Mouse (Mus musculus): ENCODE results near the gene Alx3. TPM values are rescaled to one million over a fixed set of nuclear protein-coding genes. Genes with fewer than 3 reads are reported as not detected.
A peak's percentile ranks its signal among the peaks of the same experiment; 100 is the strongest.

Gene Alx3
- polyA plus RNA-seq, 1 experiment from 2014 or later, result 0.29 TPM

DNA sequence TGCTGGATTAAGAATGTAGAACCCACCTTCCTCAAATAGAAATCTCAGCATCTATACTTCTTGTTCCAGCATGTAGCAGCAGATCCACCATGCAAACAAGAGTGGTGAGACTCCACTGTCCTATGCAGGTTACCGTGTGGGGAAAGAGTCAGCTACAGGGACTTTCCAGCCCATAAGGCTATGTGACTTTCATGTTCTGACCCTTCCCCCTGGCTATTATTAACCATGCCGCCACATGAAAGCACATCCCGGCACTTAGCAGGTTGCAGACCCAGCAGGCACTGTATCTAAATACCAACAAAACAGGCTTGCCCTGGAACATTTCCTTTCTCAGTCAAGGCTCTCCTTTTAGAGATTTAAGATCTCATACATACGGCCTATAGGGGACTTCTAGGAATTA lies 16.6 kb downstream of the Alx3 start:
- Histone ChIP-seq H3K27ac (ENCODE audit: low read depth, low read length) (no peak overlapping the region), H3K36me3 (ENCODE audit: control insufficient read depth, insufficient read depth, low read length) (peaks cover 39% of the 10 kb centered on the region), H3K9me3 (ENCODE audit: control insufficient read depth, low read length) (no peaks in the 10 kb centered on the region), H3K4me3 (ENCODE audit: low read length) (no peak overlapping the region), H3K27me3 (replicated peaks; ENCODE audit: control insufficient read depth, insufficient read depth, low read length) (no peaks in the 10 kb centered on the region), H3K4me2 (ENCODE audit: low read length) (no peak overlapping the region), H3K4me1 (ENCODE audit: control insufficient read depth, insufficient read depth, low read depth, low read length) (no peaks in the 10 kb centered on the region), H3K9ac (ENCODE audit: low read depth, low read length) (no peak overlapping the region)
- WGBS, result 68% methylated on average over 4 of the region's 4 CpGs
- ATAC-seq, result no peak

DNA sequence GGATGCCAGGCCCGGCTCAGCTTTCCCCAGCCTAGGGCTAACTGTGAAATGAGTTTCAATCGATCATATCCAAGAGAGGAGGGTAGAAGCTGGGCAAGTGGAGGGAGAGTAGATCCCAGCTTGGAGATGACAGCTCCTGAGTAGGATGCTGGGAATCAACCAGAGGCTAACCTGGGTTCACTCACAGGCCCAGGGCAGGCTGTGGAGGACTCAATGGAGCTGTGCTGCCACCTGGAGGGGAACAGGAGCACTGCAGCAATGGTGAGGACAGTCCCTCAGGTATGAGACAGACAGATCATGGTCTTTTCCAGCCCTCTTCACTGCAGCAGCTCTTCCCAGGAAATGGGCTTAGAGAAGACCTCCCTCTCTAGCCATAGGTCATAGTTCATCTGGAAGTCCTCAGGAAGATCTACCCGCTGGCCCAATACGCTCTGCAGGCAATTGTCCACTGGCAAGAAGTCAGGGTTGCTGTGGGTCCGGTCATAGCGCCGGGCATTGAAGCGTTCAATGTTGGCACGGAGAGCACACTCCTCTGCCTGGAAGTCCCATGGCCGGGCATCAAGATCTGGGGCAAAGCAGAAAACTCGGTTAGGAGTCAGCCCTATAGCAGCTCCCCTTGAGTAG lies 18.2 kb downstream of the Alx3 start:
- ATAC-seq, result peak; percentile 49
- H3K27ac ChIP-seq (ENCODE audit: low read depth, low read length), result no peak overlapping the region
- 89% methylated on average over 11 of the region's 11 CpGs for WGBS
- no peaks in the 10 kb centered on the region for H3K9me3 ChIP-seq (ENCODE audit: control insufficient read depth, low read length)
- H3K4me2 ChIP-seq (ENCODE audit: low read length), result no peak overlapping the region
- H3K9ac ChIP-seq (ENCODE audit: low read depth, low read length), result no peak overlapping the region
- H3K36me3 ChIP-seq (ENCODE audit: control insufficient read depth, insufficient read depth, low read length), result peaks cover 55% of the 10 kb centered on the region
- H3K27me3 ChIP-seq (replicated peaks; ENCODE audit: control insufficient read depth, insufficient read depth, low read length), result no peaks in the 10 kb centered on the region
- no peaks in the 10 kb centered on the region for H3K4me1 ChIP-seq (ENCODE audit: control insufficient read depth, insufficient read depth, low read depth, low read length)
- H3K4me3 ChIP-seq (ENCODE audit: low read length), result no peak overlapping the region

DNA sequence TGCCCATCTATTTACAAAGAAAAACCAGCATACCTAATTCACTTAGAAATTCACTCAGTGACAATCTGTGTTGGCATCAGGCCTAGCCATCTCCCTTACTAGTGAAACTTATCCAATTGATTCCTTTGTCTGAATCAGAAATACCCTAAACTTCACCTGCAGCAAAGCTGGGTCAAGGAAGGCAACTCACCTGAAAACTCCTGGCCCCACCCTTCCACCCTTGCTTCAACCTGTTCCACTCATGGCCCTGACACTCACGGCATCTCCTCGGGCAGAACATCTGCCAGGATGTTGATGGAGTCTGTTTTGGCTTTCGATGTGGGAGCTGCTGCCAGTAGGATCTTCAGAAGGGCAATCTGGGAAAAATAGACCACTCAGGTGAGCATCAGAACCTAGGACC lies 23.0 kb downstream of the Alx3 start:
- WGBS, result 100% methylated on average over 3 of the region's 3 CpGs
- H3K27me3 ChIP-seq (replicated peaks; ENCODE audit: control insufficient read depth, insufficient read depth, low read length), result no peaks in the 10 kb centered on the region
- H3K9me3 ChIP-seq (ENCODE audit: control insufficient read depth, low read length), result no peaks in the 10 kb centered on the region
- no peak overlapping the region for H3K4me2 ChIP-seq (ENCODE audit: low read length)
- H3K4me1 ChIP-seq (ENCODE audit: control insufficient read depth, insufficient read depth, low read depth, low read length), result no peaks in the 10 kb centered on the region
- H3K36me3 ChIP-seq (ENCODE audit: control insufficient read depth, insufficient read depth, low read length), result peaks cover 81% of the 10 kb centered on the region
- no peak for ATAC-seq
- H3K4me3 ChIP-seq (ENCODE audit: low read length), result no peak overlapping the region
- no peak overlapping the region for H3K9ac ChIP-seq (ENCODE audit: low read depth, low read length)
- H3K27ac ChIP-seq (ENCODE audit: low read depth, low read length), result no peak overlapping the region

DNA sequence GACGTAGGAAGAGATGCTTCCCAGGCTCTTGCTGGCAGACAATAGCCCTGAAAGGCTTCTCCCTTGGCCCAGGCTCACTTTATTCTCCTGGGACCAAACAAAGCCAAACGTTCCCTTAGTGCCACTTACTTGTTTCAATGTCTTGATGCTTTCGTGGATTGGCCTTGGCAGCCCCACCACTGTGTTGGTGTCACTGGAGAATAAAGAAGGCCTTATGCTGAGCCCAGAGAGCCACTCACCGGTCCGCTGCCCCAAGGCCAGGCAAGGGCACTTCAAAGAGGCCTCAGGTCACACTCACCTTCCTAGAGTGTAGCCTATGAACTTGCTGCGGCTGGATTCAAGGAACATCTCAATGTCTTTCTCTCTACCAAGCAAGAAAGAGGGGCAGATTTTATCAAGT lies 25.1 kb downstream of the Alx3 start:
- ATAC-seq, result no peak
- Histone ChIP-seq H3K27me3 (replicated peaks; ENCODE audit: control insufficient read depth, insufficient read depth, low read length) (no peaks in the 10 kb centered on the region), H3K4me2 (ENCODE audit: low read length) (no peak overlapping the region), H3K4me1 (ENCODE audit: control insufficient read depth, insufficient read depth, low read depth, low read length) (no peaks in the 10 kb centered on the region), H3K4me3 (ENCODE audit: low read length) (no peak overlapping the region), H3K27ac (ENCODE audit: low read depth, low read length) (no peak overlapping the region), H3K9ac (ENCODE audit: low read depth, low read length) (no peak overlapping the region), H3K36me3 (ENCODE audit: control insufficient read depth, insufficient read depth, low read length) (peaks cover 79% of the 10 kb centered on the region), H3K9me3 (ENCODE audit: control insufficient read depth, low read length) (no peaks in the 10 kb centered on the region)
- 81% methylated on average over 6 of the region's 6 CpGs for WGBS

DNA sequence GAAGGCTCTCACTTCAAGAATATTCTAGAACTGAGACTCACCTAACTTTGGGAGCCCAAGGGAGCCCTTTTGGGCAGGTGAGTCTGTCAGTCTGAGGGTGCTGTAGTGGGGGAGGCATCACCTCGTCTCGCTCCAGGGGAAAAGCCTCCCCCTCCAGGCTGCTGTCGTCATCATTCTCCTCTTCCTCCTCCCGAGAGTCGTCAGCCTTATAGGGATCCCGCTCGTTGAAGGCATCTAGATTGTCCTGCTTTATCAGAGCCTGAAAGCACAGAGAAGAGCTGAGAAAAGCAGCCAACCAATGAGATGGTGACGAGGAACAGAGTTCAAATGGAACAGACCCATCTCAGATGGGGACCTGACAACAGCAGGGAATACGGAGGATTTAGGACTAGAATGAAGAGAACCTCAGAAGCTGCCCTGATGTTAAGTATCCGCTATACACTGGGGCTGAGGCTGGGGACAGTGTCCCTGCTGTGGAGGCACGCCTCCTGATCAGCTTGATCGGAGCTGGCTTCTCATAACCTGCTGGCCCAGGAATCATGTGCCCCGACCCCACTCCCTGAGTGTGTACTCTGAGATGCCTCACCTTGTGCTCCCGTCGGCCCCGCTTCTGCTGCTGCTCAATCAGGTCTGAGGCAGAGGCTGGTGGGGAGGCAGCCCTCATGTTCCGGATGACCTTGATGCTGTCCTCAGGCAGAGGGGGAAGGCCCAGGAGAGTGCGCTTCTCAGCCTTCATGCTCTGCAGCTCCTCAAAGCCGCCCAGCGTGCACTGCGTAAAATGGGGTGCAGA lies 26.6 kb downstream of the Alx3 start:
- no peak for ATAC-seq
- WGBS, result 89% methylated on average over 21 of the region's 21 CpGs
- Histone ChIP-seq H3K4me2 (ENCODE audit: low read length) (no peak overlapping the region), H3K36me3 (ENCODE audit: control insufficient read depth, insufficient read depth, low read length) (peaks cover 80% of the 10 kb centered on the region), H3K9ac (ENCODE audit: low read depth, low read length) (no peak overlapping the region), H3K9me3 (ENCODE audit: control insufficient read depth, low read length) (no peaks in the 10 kb centered on the region), H3K27me3 (replicated peaks; ENCODE audit: control insufficient read depth, insufficient read depth, low read length) (no peaks in the 10 kb centered on the region), H3K4me3 (ENCODE audit: low read length) (no peak overlapping the region), H3K27ac (ENCODE audit: low read depth, low read length) (no peak overlapping the region), H3K4me1 (ENCODE audit: control insufficient read depth, insufficient read depth, low read depth, low read length) (no peaks in the 10 kb centered on the region)

DNA sequence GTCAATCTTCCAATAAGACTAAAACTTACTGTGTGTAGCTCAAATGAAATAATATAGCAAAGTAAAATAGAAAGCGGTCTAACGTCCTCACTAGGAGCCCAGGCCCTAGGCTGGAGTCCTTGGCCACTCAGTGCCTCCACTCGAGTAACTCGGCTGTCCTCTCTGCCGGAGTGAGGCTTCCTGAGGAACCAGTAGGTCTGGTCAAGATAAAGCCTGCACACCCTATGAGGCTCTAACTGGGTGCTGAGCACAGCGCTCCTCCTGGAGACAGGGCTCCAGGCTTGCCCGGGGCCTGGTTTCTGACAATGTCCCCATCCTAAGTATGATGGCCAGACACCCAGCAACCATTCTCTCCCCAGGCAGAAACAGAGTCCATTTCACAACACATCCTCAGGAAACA lies 27.7 kb downstream of the Alx3 start:
- 96% methylated on average over 7 of the region's 7 CpGs for WGBS
- H3K27me3 ChIP-seq (replicated peaks; ENCODE audit: control insufficient read depth, insufficient read depth, low read length), result no peaks in the 10 kb centered on the region
- no peak overlapping the region for H3K4me3 ChIP-seq (ENCODE audit: low read length)
- H3K4me1 ChIP-seq (ENCODE audit: control insufficient read depth, insufficient read depth, low read depth, low read length), result no peaks in the 10 kb centered on the region
- ATAC-seq, result no peak
- H3K27ac ChIP-seq (ENCODE audit: low read depth, low read length), result no peak overlapping the region
- peaks cover 79% of the 10 kb centered on the region for H3K36me3 ChIP-seq (ENCODE audit: control insufficient read depth, insufficient read depth, low read length)
- no peak overlapping the region for H3K4me2 ChIP-seq (ENCODE audit: low read length)
- no peaks in the 10 kb centered on the region for H3K9me3 ChIP-seq (ENCODE audit: control insufficient read depth, low read length)
- H3K9ac ChIP-seq (ENCODE audit: low read depth, low read length), result no peak overlapping the region

DNA sequence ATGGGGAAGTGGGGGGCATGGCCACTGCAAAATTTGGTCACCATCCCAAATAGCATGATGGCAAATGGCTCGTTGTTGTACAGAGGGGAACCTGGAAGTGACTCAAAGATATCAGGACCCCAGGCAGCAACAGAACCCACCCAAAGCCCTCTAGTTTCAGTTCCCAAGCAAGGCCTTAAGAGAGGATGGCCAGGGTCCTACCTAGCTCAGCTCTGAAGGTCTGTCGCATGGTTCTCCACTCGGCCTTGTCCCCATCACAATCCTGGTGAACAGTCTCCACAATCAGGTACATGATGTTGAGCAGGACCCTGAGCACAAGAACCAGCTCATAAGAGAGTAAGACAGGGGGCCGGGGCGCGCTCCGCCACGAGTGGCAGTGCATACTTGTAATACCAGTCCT lies 29.6 kb downstream of the Alx3 start:
- H3K9ac ChIP-seq (ENCODE audit: low read depth, low read length), result no peak overlapping the region
- H3K36me3 ChIP-seq (ENCODE audit: control insufficient read depth, insufficient read depth, low read length), result peaks cover 67% of the 10 kb centered on the region
- H3K27ac ChIP-seq (ENCODE audit: low read depth, low read length), result no peak overlapping the region
- WGBS, result 98% methylated on average over 8 of the region's 8 CpGs
- H3K27me3 ChIP-seq (replicated peaks; ENCODE audit: control insufficient read depth, insufficient read depth, low read length), result no peaks in the 10 kb centered on the region
- H3K4me2 ChIP-seq (ENCODE audit: low read length), result no peak overlapping the region
- no peak for ATAC-seq
- H3K4me3 ChIP-seq (ENCODE audit: low read length), result no peak overlapping the region
- no peaks in the 10 kb centered on the region for H3K9me3 ChIP-seq (ENCODE audit: control insufficient read depth, low read length)
- H3K4me1 ChIP-seq (ENCODE audit: control insufficient read depth, insufficient read depth, low read depth, low read length), result peaks cover 4% of the 10 kb centered on the region

DNA sequence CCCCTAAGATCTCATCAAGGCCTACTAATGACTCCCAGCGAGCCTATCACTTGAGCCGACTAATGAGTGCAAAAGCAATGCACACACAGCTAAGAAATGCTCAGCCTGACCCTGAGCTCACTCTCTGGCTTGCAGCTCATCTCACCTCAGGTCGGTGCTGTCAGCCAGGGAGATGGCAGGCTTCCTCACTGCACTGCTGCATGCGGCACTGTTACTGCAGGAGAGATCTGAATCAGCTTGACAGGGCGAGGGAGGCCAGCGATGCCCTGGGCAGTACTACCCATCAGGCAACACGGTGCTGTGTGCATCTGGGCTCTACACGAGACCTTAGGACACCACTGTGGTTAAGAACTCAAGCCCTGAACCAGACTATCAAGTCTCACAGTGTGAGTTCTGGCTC lies 30.7 kb downstream of the Alx3 start:
- no peak for ATAC-seq
- Histone ChIP-seq H3K9me3 (ENCODE audit: control insufficient read depth, low read length) (no peaks in the 10 kb centered on the region), H3K27me3 (replicated peaks; ENCODE audit: control insufficient read depth, insufficient read depth, low read length) (no peaks in the 10 kb centered on the region), H3K4me2 (ENCODE audit: low read length) (no peak overlapping the region), H3K9ac (ENCODE audit: low read depth, low read length) (no peak overlapping the region), H3K36me3 (ENCODE audit: control insufficient read depth, insufficient read depth, low read length) (peaks cover 59% of the 10 kb centered on the region), H3K27ac (ENCODE audit: low read depth, low read length) (no peak overlapping the region), H3K4me1 (ENCODE audit: control insufficient read depth, insufficient read depth, low read depth, low read length) (peaks cover 13% of the 10 kb centered on the region), H3K4me3 (ENCODE audit: low read length) (no peak overlapping the region)
- WGBS, result 89% methylated on average over 8 of the region's 8 CpGs

DNA sequence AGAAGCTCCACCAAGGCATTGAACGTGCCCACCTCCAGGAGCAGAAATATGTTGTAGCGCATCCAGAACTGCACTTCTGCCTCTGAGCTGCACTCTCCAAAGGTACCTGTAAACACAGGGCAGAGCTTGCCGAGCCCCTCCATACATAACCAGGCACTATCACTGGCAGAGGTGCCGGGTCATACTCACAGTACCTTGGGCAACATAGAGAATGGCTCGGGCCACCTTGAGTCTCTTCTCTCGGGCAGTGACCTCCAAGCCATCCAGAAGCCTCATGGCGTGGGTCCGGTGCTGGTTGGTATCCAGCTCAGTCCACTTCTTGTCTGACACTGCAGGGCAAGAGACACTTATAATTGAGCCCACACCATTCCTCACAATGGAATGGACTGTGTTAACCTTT lies 31.9 kb downstream of the Alx3 start:
- WGBS, result 96% methylated on average over 8 of the region's 8 CpGs
- Histone ChIP-seq H3K4me2 (ENCODE audit: low read length) (no peak overlapping the region), H3K9me3 (ENCODE audit: control insufficient read depth, low read length) (no peaks in the 10 kb centered on the region), H3K27me3 (replicated peaks; ENCODE audit: control insufficient read depth, insufficient read depth, low read length) (no peaks in the 10 kb centered on the region), H3K27ac (ENCODE audit: low read depth, low read length) (no peak overlapping the region), H3K9ac (ENCODE audit: low read depth, low read length) (no peak overlapping the region), H3K4me1 (ENCODE audit: control insufficient read depth, insufficient read depth, low read depth, low read length) (peaks cover 13% of the 10 kb centered on the region), H3K4me3 (ENCODE audit: low read length) (no peak overlapping the region), H3K36me3 (ENCODE audit: control insufficient read depth, insufficient read depth, low read length) (peaks cover 49% of the 10 kb centered on the region)
- ATAC-seq, result no peak

Data from hindbrain, embryonic 16.5 days (tissue).